Mouse (Mus musculus): ENCODE measurements at regions not wholly inside any gene's neighbourhood (a gene's known extent, or its start where the extent isn't known, plus 50 kb on each side); places are given as distances from the start of the nearest gene placed in this dataset.
A peak's percentile ranks its signal among the peaks of the same experiment; 100 is the strongest.

- H3K27ac ChIP-seq (ENCODE audit: low read length), result no peak overlapping the region
- no peak overlapping the region for H3K4me3 ChIP-seq (replicated peaks; ENCODE audit: low read length)
- WGBS, result 92% methylated on average over 4 of the region's 4 CpGs
Measured at GRCm38 (mm10) chr11:114174871-114175270, 108.0 kb upstream of the Sdk2 start.

DNA sequence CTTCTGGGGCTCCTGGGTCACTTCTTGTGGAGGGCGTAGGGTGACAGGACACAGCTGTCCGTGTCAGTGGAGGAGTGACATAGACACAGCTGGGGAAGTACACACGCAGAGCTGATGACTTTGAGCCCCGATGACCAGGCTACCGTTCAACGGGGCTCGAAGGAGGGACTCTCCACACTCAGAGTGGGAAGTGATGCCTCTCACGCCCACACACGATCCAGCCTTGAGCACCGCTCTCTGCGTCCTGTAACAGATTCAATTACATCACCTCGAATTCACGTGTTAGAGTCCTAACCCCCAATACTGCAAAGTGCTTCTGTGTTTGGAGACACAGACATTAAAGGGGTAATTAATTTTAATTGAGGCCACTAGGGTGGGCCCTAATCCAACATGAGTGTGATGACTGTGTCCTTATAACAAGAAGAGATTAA, 101.4 kb upstream of the Sdk2 start:
- H3K4me3 ChIP-seq (replicated peaks; ENCODE audit: low read length), result no peak overlapping the region
- ATAC-seq (ENCODE audit: insufficient read depth, low FRiP score), result no peak
- H3K36me3 ChIP-seq (ENCODE audit: control insufficient read depth, insufficient read depth, low read length), result no peaks in the 10 kb centered on the region
- 56% methylated on average over 13 of the region's 13 CpGs for WGBS
- no peak overlapping the region for H3K27ac ChIP-seq (ENCODE audit: low read length)
- no peaks in the 10 kb centered on the region for H3K4me1 ChIP-seq (ENCODE audit: control insufficient read depth, insufficient read depth, low read length)
- no peak overlapping the region for H3K4me2 ChIP-seq (ENCODE audit: low read depth, low read length)
- no peaks in the 10 kb centered on the region for H3K9me3 ChIP-seq (replicated peaks; ENCODE audit: control insufficient read depth, low read length)
- H3K9ac ChIP-seq (ENCODE audit: low read length), result no peak overlapping the region
- no peaks in the 10 kb centered on the region for H3K27me3 ChIP-seq (ENCODE audit: control insufficient read depth, insufficient read depth, low read length)

More at GRCm38 (mm10) chr11:114174871-114175270, 108.0 kb upstream of the Sdk2 start:
- H3K27me3 ChIP-seq (ENCODE audit: control insufficient read depth, insufficient read depth, low read length), result no peaks in the 10 kb centered on the region
- H3K4me2 ChIP-seq (ENCODE audit: low read depth, low read length), result no peak overlapping the region
- 0 out of 2 replicates have a peak, but pooled peaks cover 4% of the 10 kb centered on the region for H3K4me1 ChIP-seq (ENCODE audit: control insufficient read depth, insufficient read depth, low read length)
- ATAC-seq (ENCODE audit: insufficient read depth, low FRiP score), result no peak
- H3K36me3 ChIP-seq (ENCODE audit: control insufficient read depth, insufficient read depth, low read length), result no peaks in the 10 kb centered on the region
- no peak overlapping the region for H3K9ac ChIP-seq (ENCODE audit: low read length)
- no peaks in the 10 kb centered on the region for H3K9me3 ChIP-seq (replicated peaks; ENCODE audit: control insufficient read depth, low read length)

DNA sequence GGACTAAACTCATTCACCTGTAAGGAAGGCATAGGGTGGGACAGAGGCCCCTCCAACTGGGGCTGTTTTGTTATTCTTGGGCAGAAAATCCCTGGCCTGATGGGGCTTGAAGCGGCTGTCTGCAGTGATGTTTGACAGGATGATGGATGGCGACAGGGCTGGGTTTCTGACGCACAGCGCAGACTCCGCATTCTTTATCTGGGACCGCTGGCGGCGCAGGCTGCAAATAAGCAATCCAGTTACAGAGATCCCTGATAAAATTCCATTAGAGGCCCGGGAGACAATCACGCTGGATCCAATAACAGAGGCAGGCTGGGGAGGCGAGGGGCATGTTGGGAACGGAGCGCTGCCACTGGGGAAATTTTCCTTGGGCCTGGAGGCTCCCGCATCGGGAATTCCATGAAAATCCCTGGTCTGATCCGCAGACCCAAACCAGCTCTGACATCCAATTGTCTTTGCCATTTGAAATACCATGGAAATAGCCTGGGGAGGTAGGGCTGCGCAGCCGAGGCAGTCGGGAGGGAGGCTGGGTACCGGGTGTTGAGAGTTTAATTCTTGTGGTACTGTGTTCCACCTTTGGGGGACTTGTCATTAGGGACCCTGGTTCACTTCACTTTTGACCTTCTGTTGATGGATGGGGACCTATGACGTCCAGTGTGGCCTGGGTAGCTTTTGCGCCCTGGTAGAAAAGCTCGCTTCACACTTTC, 99.0 kb upstream of the Sdk2 start:
- Histone ChIP-seq H3K4me3 (replicated peaks; ENCODE audit: low read length) (no peak overlapping the region), H3K27ac (ENCODE audit: low read length) (no peak overlapping the region), H3K9ac (ENCODE audit: low read length) (no peak overlapping the region), H3K9me3 (replicated peaks; ENCODE audit: control insufficient read depth, low read length) (no peaks in the 10 kb centered on the region), H3K4me2 (ENCODE audit: low read depth, low read length) (peak overlapping the region; percentile 16; the same call in 1 of the 2 replicates), H3K27me3 (ENCODE audit: control insufficient read depth, insufficient read depth, low read length) (no peaks in the 10 kb centered on the region), H3K4me1 (ENCODE audit: control insufficient read depth, insufficient read depth, low read length) (no peaks in the 10 kb centered on the region), H3K36me3 (ENCODE audit: control insufficient read depth, insufficient read depth, low read length) (no peaks in the 10 kb centered on the region)
- ATAC-seq (ENCODE audit: insufficient read depth, low FRiP score), result no peak
- WGBS, result 15% methylated on average over 23 of the region's 23 CpGs

DNA sequence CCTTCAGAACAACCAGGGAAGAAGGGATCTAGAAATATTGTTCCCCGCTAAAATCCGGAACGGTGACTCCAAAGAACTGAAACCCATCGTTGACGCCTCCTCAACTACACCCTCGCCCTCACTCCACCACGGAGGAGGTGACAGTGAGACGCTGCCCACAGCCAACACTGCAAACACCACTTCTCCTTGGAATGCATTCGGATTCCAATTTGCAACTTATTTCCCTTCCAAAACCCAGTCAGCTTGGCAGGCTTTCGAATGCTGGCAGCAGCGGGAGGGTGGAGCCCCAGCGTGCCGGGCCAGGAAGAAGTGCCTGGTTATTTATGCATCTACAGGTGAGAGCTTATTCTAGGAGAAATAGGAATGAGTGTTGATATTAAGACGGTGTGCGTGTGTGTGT, 85.9 kb upstream of the Sdk2 start:
- H3K27me3 ChIP-seq (ENCODE audit: control insufficient read depth, insufficient read depth, low read length), result no peaks in the 10 kb centered on the region
- no peak overlapping the region for H3K27ac ChIP-seq (ENCODE audit: low read length)
- ATAC-seq (ENCODE audit: insufficient read depth, low FRiP score), result no peak
- no peak overlapping the region for H3K9ac ChIP-seq (ENCODE audit: low read length)
- H3K9me3 ChIP-seq (replicated peaks; ENCODE audit: control insufficient read depth, low read length), result no peaks in the 10 kb centered on the region
- H3K4me3 ChIP-seq (replicated peaks; ENCODE audit: low read length), result no peak overlapping the region
- H3K36me3 ChIP-seq (ENCODE audit: control insufficient read depth, insufficient read depth, low read length), result no peaks in the 10 kb centered on the region
- no peaks in the 10 kb centered on the region for H3K4me1 ChIP-seq (ENCODE audit: control insufficient read depth, insufficient read depth, low read length)
- WGBS, result 77% methylated on average over 15 of the region's 15 CpGs
- no peak overlapping the region for H3K4me2 ChIP-seq (ENCODE audit: low read depth, low read length)

DNA sequence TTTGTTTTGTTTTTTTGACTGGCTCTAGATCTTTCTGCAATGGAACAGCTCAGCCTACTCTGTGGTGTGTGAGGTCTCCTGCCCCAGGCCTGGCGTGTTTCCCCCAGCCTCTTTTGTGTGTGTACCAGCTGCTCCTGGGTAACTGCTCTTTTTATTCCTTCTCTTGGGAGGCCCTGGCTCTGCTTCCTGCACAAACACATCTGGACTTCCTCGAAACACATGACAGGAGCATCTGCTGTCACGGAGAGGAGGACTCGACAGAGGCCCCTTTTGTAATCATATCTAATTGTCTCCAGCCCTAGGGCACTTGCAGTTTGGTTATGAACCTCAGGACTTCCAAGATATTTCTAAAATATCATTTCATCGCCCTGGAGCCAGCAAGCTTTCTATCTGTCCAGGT, 79.5 kb upstream of the Sdk2 start:
- H3K4me3 ChIP-seq (replicated peaks; ENCODE audit: low read length), result no peak overlapping the region
- no peaks in the 10 kb centered on the region for H3K4me1 ChIP-seq (ENCODE audit: control insufficient read depth, insufficient read depth, low read length)
- 29% methylated on average over 5 of the region's 5 CpGs for WGBS
- no peaks in the 10 kb centered on the region for H3K27me3 ChIP-seq (ENCODE audit: control insufficient read depth, insufficient read depth, low read length)
- no peak overlapping the region for H3K4me2 ChIP-seq (ENCODE audit: low read depth, low read length)
- ATAC-seq (ENCODE audit: insufficient read depth, low FRiP score), result no peak
- no peaks in the 10 kb centered on the region for H3K9me3 ChIP-seq (replicated peaks; ENCODE audit: control insufficient read depth, low read length)
- H3K36me3 ChIP-seq (ENCODE audit: control insufficient read depth, insufficient read depth, low read length), result no peaks in the 10 kb centered on the region
- no peak overlapping the region for H3K27ac ChIP-seq (ENCODE audit: low read length)
- no peak overlapping the region for H3K9ac ChIP-seq (ENCODE audit: low read length)

DNA sequence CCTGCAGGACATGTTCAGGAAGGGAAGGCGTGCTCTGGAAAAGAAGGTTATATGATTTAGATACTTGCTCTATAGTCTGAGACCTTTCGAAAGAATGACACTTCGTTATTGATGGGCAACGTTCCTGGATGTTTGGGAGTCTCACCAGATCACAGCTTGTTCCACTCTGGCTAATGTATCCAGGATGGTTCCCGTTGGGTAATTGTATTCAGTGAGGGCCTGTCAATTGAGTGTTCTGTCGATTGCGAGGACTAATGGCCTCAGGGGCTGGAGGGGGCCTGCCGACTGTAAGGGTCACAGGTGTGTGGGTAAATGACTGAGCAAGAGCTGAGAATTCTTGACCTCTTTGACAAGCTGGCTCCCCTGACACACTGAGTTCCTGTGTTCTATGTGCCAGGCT, 62.4 kb upstream of the Sdk2 start:
- no peak for ATAC-seq (ENCODE audit: insufficient read depth, low FRiP score)
- Histone ChIP-seq H3K4me3 (replicated peaks; ENCODE audit: low read length) (no peak overlapping the region), H3K27me3 (ENCODE audit: control insufficient read depth, insufficient read depth, low read length) (no peaks in the 10 kb centered on the region), H3K36me3 (ENCODE audit: control insufficient read depth, insufficient read depth, low read length) (no peaks in the 10 kb centered on the region), H3K9ac (ENCODE audit: low read length) (no peak overlapping the region), H3K27ac (ENCODE audit: low read length) (no peak overlapping the region), H3K4me2 (ENCODE audit: low read depth, low read length) (no peak overlapping the region), H3K4me1 (ENCODE audit: control insufficient read depth, insufficient read depth, low read length) (peaks cover 3% of the 10 kb centered on the region; the same call in 1 of the 2 replicates), H3K9me3 (replicated peaks; ENCODE audit: control insufficient read depth, low read length) (no peaks in the 10 kb centered on the region)
- 59% methylated on average over 8 of the region's 8 CpGs for WGBS

DNA sequence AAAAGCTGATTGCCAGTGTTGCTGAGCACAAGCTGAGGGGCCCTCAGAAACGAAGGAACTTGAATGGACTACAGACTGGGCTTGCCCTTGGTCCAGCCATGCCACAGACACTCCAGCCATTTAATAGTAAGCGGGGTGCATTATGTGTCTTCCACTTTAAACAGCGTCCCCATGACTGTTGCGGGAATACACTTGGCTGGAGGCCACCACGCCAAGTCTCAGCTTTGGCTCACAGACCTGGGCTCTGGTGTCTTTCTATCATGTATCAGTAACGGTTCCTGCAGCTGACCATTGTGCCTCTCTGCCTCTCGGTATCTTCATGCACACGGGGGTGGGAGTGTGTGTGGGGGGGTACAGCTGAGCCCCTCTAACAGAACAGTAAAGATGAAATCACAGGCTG, 62.0 kb upstream of the Sdk2 start:
- WGBS, result 76% methylated on average over 8 of the region's 8 CpGs
- Histone ChIP-seq H3K36me3 (ENCODE audit: control insufficient read depth, insufficient read depth, low read length) (no peaks in the 10 kb centered on the region), H3K27ac (ENCODE audit: low read length) (no peak overlapping the region), H3K9me3 (replicated peaks; ENCODE audit: control insufficient read depth, low read length) (no peaks in the 10 kb centered on the region), H3K27me3 (ENCODE audit: control insufficient read depth, insufficient read depth, low read length) (no peaks in the 10 kb centered on the region), H3K4me1 (ENCODE audit: control insufficient read depth, insufficient read depth, low read length) (peaks cover 3% of the 10 kb centered on the region; the same call in 1 of the 2 replicates), H3K9ac (ENCODE audit: low read length) (no peak overlapping the region), H3K4me3 (replicated peaks; ENCODE audit: low read length) (no peak overlapping the region), H3K4me2 (ENCODE audit: low read depth, low read length) (no peak overlapping the region)
- ATAC-seq (ENCODE audit: insufficient read depth, low FRiP score), result no peak

DNA sequence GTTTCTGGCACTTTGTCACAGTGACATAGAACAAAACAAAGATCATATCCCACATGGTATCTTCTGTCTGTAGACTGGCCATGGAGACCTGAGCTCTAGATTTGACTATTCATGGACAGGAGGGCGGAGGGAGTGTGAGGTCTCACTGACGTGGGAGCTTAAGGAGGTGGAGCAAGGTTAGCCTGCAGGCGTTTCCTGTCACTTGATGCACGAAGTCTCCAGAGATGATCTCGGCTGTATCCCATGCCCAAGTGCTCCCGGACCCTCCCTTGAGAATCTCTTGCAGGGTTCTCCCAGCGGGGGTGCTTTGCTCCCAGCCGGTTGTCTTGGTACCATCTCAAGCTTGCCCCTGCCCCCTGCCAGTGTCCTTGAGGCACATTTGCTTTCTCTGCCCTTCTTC, 60.6 kb upstream of the Sdk2 start:
- Histone ChIP-seq H3K4me3 (replicated peaks; ENCODE audit: low read length) (no peak overlapping the region), H3K9me3 (replicated peaks; ENCODE audit: control insufficient read depth, low read length) (no peaks in the 10 kb centered on the region), H3K4me1 (ENCODE audit: control insufficient read depth, insufficient read depth, low read length) (peaks cover 3% of the 10 kb centered on the region; the same call in 1 of the 2 replicates), H3K27ac (ENCODE audit: low read length) (no peak overlapping the region), H3K36me3 (ENCODE audit: control insufficient read depth, insufficient read depth, low read length) (no peaks in the 10 kb centered on the region), H3K9ac (ENCODE audit: low read length) (no peak overlapping the region), H3K27me3 (ENCODE audit: control insufficient read depth, insufficient read depth, low read length) (no peaks in the 10 kb centered on the region), H3K4me2 (ENCODE audit: low read depth, low read length) (no peak overlapping the region)
- no peak for ATAC-seq (ENCODE audit: insufficient read depth, low FRiP score)
- 29% methylated on average over 8 of the region's 8 CpGs for WGBS

GRCm38 (mm10) chr11:114122175-114122574, 55.3 kb upstream of the Sdk2 start:
- Histone ChIP-seq H3K9me3 (replicated peaks; ENCODE audit: control insufficient read depth, low read length) (no peaks in the 10 kb centered on the region), H3K4me1 (ENCODE audit: control insufficient read depth, insufficient read depth, low read length) (no peaks in the 10 kb centered on the region), H3K36me3 (ENCODE audit: control insufficient read depth, insufficient read depth, low read length) (no peaks in the 10 kb centered on the region), H3K27ac (ENCODE audit: low read length) (no peak overlapping the region), H3K4me3 (replicated peaks; ENCODE audit: low read length) (no peak overlapping the region), H3K27me3 (ENCODE audit: control insufficient read depth, insufficient read depth, low read length) (no peaks in the 10 kb centered on the region), H3K9ac (ENCODE audit: low read length) (no peak overlapping the region), H3K4me2 (ENCODE audit: low read depth, low read length) (no peak overlapping the region)
- 36% methylated on average over 13 of the region's 13 CpGs for WGBS
- no peak for ATAC-seq (ENCODE audit: insufficient read depth, low FRiP score)

All from stomach, embryonic 16.5 days (tissue).